ENCODE assay signal across 8 mouse cellular contexts in genomic region chr10:82622235-82622634, GRCm38 (mm10). TPM values are rescaled to one million over a fixed set of nuclear protein-coding genes. Genes with fewer than 3 reads are reported as not detected.
DNase-seq lines count a peak whose midpoint lies in the region; ATAC-seq and TF ChIP-seq lines count a peak whose summit lies in the region.

No protein-coding gene starts in this region.

- no peak for DNase-seq in lung, postnatal 14 days
- DNase-seq in embryonic facial prominence, embryonic 11.5 days (ENCODE audit: low spot score) = no peak
- no peak for DNase-seq in gastrocnemius, postnatal 14 days
- DNase-seq in ovary, postnatal 14 days (ENCODE audit: low spot score) = no peak
- DNase-seq in adrenal gland, postnatal 14 days = no peak

- no peak for TF ChIP-seq CTCF in intestine, postnatal 0 days (IDR thresholded peaks at IDR 0.05; ENCODE audit: low read depth)

- intact Hi-C loops in gastrocnemius, postnatal 14 days (cut with DNase I; ENCODE audit: low total_unique reads) = no loop called here

- no peaks in the 10 kb centered on the region for H3K9me3 ChIP-seq in lung, embryonic 15.5 days
- no peaks in the 10 kb centered on the region for H3K9me3 ChIP-seq in embryonic facial prominence, embryonic 11.5 days (replicated peaks; ENCODE audit: control insufficient read depth, low read length)
- no peaks in the 10 kb centered on the region for H3K9me3 ChIP-seq in intestine, postnatal 0 days (ENCODE audit: control insufficient read depth)
- no peaks in the 10 kb centered on the region for H3K9me3 ChIP-seq in neural tube, embryonic 15.5 days (replicated peaks)

- no peaks in the 10 kb centered on the region for H3K36me3 ChIP-seq in lung, embryonic 15.5 days
- H3K36me3 ChIP-seq in embryonic facial prominence, embryonic 11.5 days (replicated peaks; ENCODE audit: control insufficient read depth, insufficient read depth, low read depth, low read length) = no peaks in the 10 kb centered on the region
- no peaks in the 10 kb centered on the region; the same call in 1 of the 2 replicates for H3K36me3 ChIP-seq in intestine, postnatal 0 days (ENCODE audit: control insufficient read depth, insufficient read depth)
- H3K36me3 ChIP-seq in neural tube, embryonic 15.5 days = peaks cover 2% of the 10 kb centered on the region; the same call in 1 of the 2 replicates

- H3K27ac ChIP-seq in lung, embryonic 15.5 days = no peak overlapping the region
- no peak overlapping the region for H3K27ac ChIP-seq in embryonic facial prominence, embryonic 11.5 days (replicated peaks; ENCODE audit: low read depth, low read length)
- no peak overlapping the region for H3K27ac ChIP-seq in intestine, postnatal 0 days (ENCODE audit: low read depth, low read length)
- peak overlapping the region; percentile 88; the same call in 1 of the 2 replicates for H3K27ac ChIP-seq in neural tube, embryonic 15.5 days (replicated peaks)

- H3K4me1 ChIP-seq in lung, embryonic 15.5 days = peaks cover 4% of the 10 kb centered on the region; the same call in 1 of the 2 replicates
- H3K4me1 ChIP-seq in embryonic facial prominence, embryonic 11.5 days (ENCODE audit: control insufficient read depth, insufficient read depth, low read length) = no peaks in the 10 kb centered on the region
- H3K4me1 ChIP-seq in intestine, postnatal 0 days (replicated peaks; ENCODE audit: control insufficient read depth, insufficient read depth, low read length) = no peaks in the 10 kb centered on the region
- peaks cover 13% of the 10 kb centered on the region for H3K4me1 ChIP-seq in neural tube, embryonic 15.5 days

- H3K9ac ChIP-seq in lung, embryonic 15.5 days = peak overlapping the region; percentile 85
- peak overlapping the region; percentile 76 for H3K9ac ChIP-seq in embryonic facial prominence, embryonic 11.5 days (replicated peaks; ENCODE audit: low read length)
- H3K9ac ChIP-seq in intestine, postnatal 0 days (ENCODE audit: low read depth, low read length) = peak overlapping the region; percentile 61
- peak overlapping the region; percentile 81 for H3K9ac ChIP-seq in neural tube, embryonic 15.5 days (replicated peaks)

- H3K27me3 ChIP-seq in lung, embryonic 15.5 days = no peaks in the 10 kb centered on the region
- no peaks in the 10 kb centered on the region for H3K27me3 ChIP-seq in embryonic facial prominence, embryonic 11.5 days (ENCODE audit: control insufficient read depth, insufficient read depth, low read length)
- H3K27me3 ChIP-seq in intestine, postnatal 0 days (replicated peaks; ENCODE audit: control insufficient read depth, insufficient read depth, low read length) = no peaks in the 10 kb centered on the region
- H3K27me3 ChIP-seq in neural tube, embryonic 15.5 days (replicated peaks) = no peaks in the 10 kb centered on the region

- H3K4me3 ChIP-seq in lung, embryonic 15.5 days = peak overlapping the region; percentile 85
- H3K4me3 ChIP-seq in embryonic facial prominence, embryonic 11.5 days (ENCODE audit: low read depth, low read length) = peak overlapping the region; percentile 58
- H3K4me3 ChIP-seq in intestine, postnatal 0 days (ENCODE audit: low read depth, low read length) = peak overlapping the region; percentile 66
- H3K4me3 ChIP-seq in neural tube, embryonic 15.5 days (replicated peaks) = peak overlapping the region; percentile 73

- 21% methylated on average over 9 of the region's 9 CpGs for WGBS in lung, embryonic 15.5 days
- WGBS in embryonic facial prominence, embryonic 11.5 days = 32% methylated on average over 9 of the region's 9 CpGs
- 17% methylated on average over 9 of the region's 9 CpGs for WGBS in intestine, postnatal 0 days
- 28% methylated on average over 9 of the region's 9 CpGs for WGBS in neural tube, embryonic 15.5 days

- ATAC-seq in lung, embryonic 15.5 days (ENCODE audit: borderline replicate concordance, extremely low read depth, low FRiP score, low TSS enrichment) = no peak
- no peak for ATAC-seq in embryonic facial prominence, embryonic 11.5 days (replicated peaks; ENCODE audit: insufficient number of reproducible peaks, low FRiP score, low TSS enrichment, low read depth)
- ATAC-seq in intestine, postnatal 0 days = no peak
- no peak for ATAC-seq in neural tube, embryonic 15.5 days (ENCODE audit: low FRiP score)

- peak overlapping the region; percentile 71 for H3K4me2 ChIP-seq in lung, embryonic 15.5 days
- peak overlapping the region; percentile 54 for H3K4me2 ChIP-seq in embryonic facial prominence, embryonic 11.5 days (ENCODE audit: low read depth, low read length)
- peak overlapping the region; percentile 73 for H3K4me2 ChIP-seq in intestine, postnatal 0 days (replicated peaks; ENCODE audit: low read depth)
- peak overlapping the region; percentile 70 for H3K4me2 ChIP-seq in neural tube, embryonic 15.5 days

RNA-seq across cellular contexts. Expression of gene 1190007I07Rik, which starts 0.8 kb away (rescaled TPM):
- 34.3 and 40.5 TPM in 2 replicates for polyA plus RNA-seq in lung, embryonic 15.5 days (2015; fragmentation: Nextera tagmentation; extraction: Ambion mirVana)
- 39.0 and 41.2 TPM in 2 replicates for polyA plus RNA-seq in embryonic facial prominence, embryonic 11.5 days (2014; fragmentation: Nextera tagmentation; extraction: Ambion mirVana)
- polyA plus RNA-seq in intestine, postnatal 0 days (2015; fragmentation: Nextera tagmentation; extraction: Ambion mirVana) = 39.8 and 42.2 TPM in 2 replicates
- polyA plus RNA-seq in neural tube, embryonic 15.5 days (2015; fragmentation: Nextera tagmentation; extraction: Ambion mirVana) = 39.3 and 44.6 TPM in 2 replicates
- total RNA-seq in gastrocnemius, postnatal 14 days (2021) = 10 to 100 TPM; 24.4 to 26.3 TPM
- 39.5 and 42.9 TPM in 2 replicates for total RNA-seq in adrenal gland, postnatal 14 days (2021)

RNA-seq across cellular contexts. Expression of gene Tdg, which starts 7.4 kb away (rescaled TPM):
- 131 and 132 TPM in 2 replicates for polyA plus RNA-seq in lung, embryonic 15.5 days (2015; fragmentation: Nextera tagmentation; extraction: Ambion mirVana)
- polyA plus RNA-seq in embryonic facial prominence, embryonic 11.5 days (2014; fragmentation: Nextera tagmentation; extraction: Ambion mirVana) = 276 and 283 TPM in 2 replicates
- polyA plus RNA-seq in intestine, postnatal 0 days (2015; fragmentation: Nextera tagmentation; extraction: Ambion mirVana) = 48.3 and 48.6 TPM in 2 replicates
- 133 and 134 TPM in 2 replicates for polyA plus RNA-seq in neural tube, embryonic 15.5 days (2015; fragmentation: Nextera tagmentation; extraction: Ambion mirVana)
- total RNA-seq in gastrocnemius, postnatal 14 days (2021) = 10 to 100 TPM; 16.2 to 18.8 TPM
- 31.5 and 38.6 TPM in 2 replicates for total RNA-seq in adrenal gland, postnatal 14 days (2021)
